Mouse (Mus musculus): ENCODE data around the gene Hnrnph1.

DNA sequence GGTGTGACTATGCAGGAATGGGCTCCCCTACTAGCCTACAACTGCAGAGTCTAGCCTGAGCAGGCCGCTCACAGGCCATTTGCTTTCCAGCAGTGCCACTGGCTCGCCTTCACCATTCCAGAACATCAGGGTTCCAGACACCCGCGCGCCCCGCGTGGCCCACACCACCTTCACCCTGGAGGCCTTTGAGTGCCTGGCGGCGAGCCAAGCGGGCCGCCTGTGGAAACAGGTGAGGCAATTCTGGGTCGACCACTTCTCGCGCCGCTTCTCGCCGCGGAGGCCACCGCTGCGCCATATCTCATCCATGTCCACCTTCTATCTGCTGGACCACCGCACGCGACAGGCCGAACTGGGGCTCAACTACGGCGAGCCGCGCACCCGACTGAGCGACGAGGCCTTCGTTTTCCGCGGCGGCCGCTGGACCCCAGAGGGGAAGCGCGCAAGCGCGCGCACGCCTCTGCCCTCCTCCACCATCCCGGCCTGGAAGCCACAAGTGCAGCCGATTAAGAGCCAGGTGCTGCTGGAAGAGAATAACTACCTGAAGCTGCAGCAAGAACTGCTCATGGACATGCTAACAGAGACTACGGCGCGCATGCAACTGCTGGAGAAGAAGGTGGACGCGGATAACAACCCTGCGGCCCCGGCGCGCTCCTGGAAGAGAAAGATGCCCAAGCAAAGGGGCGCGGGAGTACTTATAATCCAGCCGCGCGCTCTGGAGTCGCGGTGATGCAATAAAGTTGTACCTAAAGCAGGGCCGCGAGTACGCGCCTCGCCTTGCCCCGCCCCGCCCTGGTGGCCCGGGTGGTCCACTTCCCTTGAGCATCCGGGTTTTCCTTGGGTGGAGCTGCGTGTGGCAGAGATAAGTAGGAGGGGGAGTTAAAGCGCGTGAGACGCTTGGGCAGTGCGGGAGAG, 17.6 kb upstream of the Hnrnph1 start:
- TF ChIP-seq CTCF (IDR thresholded peaks at IDR 0.05): no peak
- TF ChIP-seq EP300 (IDR thresholded peaks at IDR 0.05): no peak

All from lung, postnatal 0 days (tissue).